Comparison of ENCODE assay signal across 8 mouse cellular contexts in the genomic region with DNA sequence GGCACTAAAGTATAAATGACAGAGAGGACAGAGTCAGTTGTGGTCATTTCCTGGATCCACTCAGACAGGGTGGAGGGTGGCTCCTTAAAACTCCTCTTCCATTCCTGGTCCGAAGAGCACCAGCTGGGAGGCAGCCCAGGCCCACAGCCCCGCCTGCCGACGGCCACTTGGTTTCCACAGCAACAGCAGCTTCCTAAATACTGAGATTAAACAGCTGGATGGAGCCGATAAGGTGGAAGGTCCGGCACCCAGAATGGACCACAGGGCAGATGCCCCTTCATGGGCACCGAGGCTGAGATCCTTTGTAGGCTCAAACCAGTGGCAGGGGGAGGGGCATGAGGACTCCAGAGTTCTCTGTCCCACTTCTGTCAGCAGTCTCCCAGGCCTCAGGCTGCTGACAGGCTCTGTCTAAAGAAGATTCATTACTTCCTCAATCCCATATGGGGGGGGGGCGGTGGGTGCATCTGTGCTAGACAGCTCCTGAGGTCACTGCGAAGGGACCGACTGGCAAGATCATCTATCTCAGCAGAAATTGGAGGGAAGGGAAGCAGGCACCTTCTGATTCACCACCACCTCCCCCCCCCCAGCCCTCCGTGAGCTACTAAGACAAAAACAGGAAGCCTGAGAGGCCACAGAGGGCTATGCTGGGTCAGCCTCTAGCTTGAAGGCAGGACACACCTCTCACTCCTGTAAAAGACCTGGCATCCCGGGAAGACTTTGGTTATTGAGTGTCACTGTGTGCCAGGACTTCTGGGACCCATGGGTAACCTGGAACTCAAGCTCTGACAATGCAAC. TPM values are rescaled to one million over a fixed set of nuclear protein-coding genes. Genes with fewer than 3 reads are reported as not detected.
A peak's percentile ranks its signal among the peaks of the same experiment; 100 is the strongest.
DNase-seq lines count a peak whose midpoint lies in the region; ATAC-seq and TF ChIP-seq lines count a peak whose summit lies in the region.

No protein-coding gene starts in this region.

- no peak overlapping the region for H3K4me2 ChIP-seq in forebrain, postnatal 0 days (ENCODE audit: low read depth)
- no peak overlapping the region for H3K4me2 ChIP-seq in forebrain, embryonic 11.5 days (ENCODE audit: low read depth, low read length, severe bottlenecking)
- peak overlapping the region; percentile 27; the same call in 1 of the 2 replicates for H3K4me2 ChIP-seq in heart, embryonic 15.5 days
- peak overlapping the region; percentile 50 for H3K4me2 ChIP-seq in kidney, embryonic 15.5 days

- H3K4me3 ChIP-seq in forebrain, postnatal 0 days (ENCODE audit: low read depth, low read length) = no peak overlapping the region
- H3K4me3 ChIP-seq in forebrain, embryonic 11.5 days (ENCODE audit: low read depth, low read length) = no peak overlapping the region
- no peak overlapping the region for H3K4me3 ChIP-seq in heart, embryonic 15.5 days
- peak overlapping the region; percentile 14; the same call in 1 of the 2 replicates for H3K4me3 ChIP-seq in kidney, embryonic 15.5 days (replicated peaks)

- no peak for TF ChIP-seq CTCF in forebrain, postnatal 0 days (IDR thresholded peaks at IDR 0.05; ENCODE audit: low read depth)

- peak; percentile 23; the same call in 1 of the 2 replicates for ATAC-seq in forebrain, postnatal 0 days
- no peak for ATAC-seq in forebrain, embryonic 11.5 days (replicated peaks; ENCODE audit: low FRiP score)
- ATAC-seq in heart, embryonic 15.5 days (replicated peaks; ENCODE audit: insufficient number of reproducible peaks, insufficient read depth, low FRiP score, low read depth) = no peak
- ATAC-seq in kidney, embryonic 15.5 days (replicated peaks; ENCODE audit: low FRiP score) = peak; percentile 88

- 42% methylated on average over 12 of the region's 12 CpGs for WGBS in forebrain, postnatal 0 days
- 48% methylated on average over 12 of the region's 12 CpGs for WGBS in forebrain, embryonic 11.5 days
- WGBS in heart, embryonic 15.5 days = 14% methylated on average over 12 of the region's 12 CpGs
- 3% methylated on average over 12 of the region's 12 CpGs for WGBS in kidney, embryonic 15.5 days

- no peaks in the 10 kb centered on the region for H3K36me3 ChIP-seq in forebrain, postnatal 0 days (ENCODE audit: insufficient read depth)
- H3K36me3 ChIP-seq in forebrain, embryonic 11.5 days (ENCODE audit: control insufficient read depth, insufficient read depth, low read length) = no peaks in the 10 kb centered on the region
- no peaks in the 10 kb centered on the region for H3K36me3 ChIP-seq in heart, embryonic 15.5 days
- no peaks in the 10 kb centered on the region for H3K36me3 ChIP-seq in kidney, embryonic 15.5 days

- H3K9me3 ChIP-seq in forebrain, postnatal 0 days (ENCODE audit: low read length) = no peaks in the 10 kb centered on the region
- no peaks in the 10 kb centered on the region for H3K9me3 ChIP-seq in forebrain, embryonic 11.5 days (ENCODE audit: control insufficient read depth, low read length)
- no peaks in the 10 kb centered on the region for H3K9me3 ChIP-seq in heart, embryonic 15.5 days (replicated peaks)
- H3K9me3 ChIP-seq in kidney, embryonic 15.5 days (replicated peaks) = no peaks in the 10 kb centered on the region

- no peaks in the 10 kb centered on the region for H3K27me3 ChIP-seq in forebrain, postnatal 0 days (ENCODE audit: insufficient read depth, low read length)
- H3K27me3 ChIP-seq in forebrain, embryonic 11.5 days (ENCODE audit: control insufficient read depth, insufficient read depth, low read length) = no peaks in the 10 kb centered on the region
- 0 out of 2 replicates have a peak, but pooled peaks cover 4% of the 10 kb centered on the region for H3K27me3 ChIP-seq in heart, embryonic 15.5 days
- H3K27me3 ChIP-seq in kidney, embryonic 15.5 days = no peaks in the 10 kb centered on the region

- no peak overlapping the region for H3K27ac ChIP-seq in forebrain, postnatal 0 days (ENCODE audit: low read depth, low read length)
- no peak overlapping the region for H3K27ac ChIP-seq in forebrain, embryonic 11.5 days (ENCODE audit: low read depth, low read length)
- no peak overlapping the region for H3K27ac ChIP-seq in heart, embryonic 15.5 days
- peak overlapping the region; percentile 77 for H3K27ac ChIP-seq in kidney, embryonic 15.5 days

- DNase-seq in forebrain, postnatal 0 days = no peak
- DNase-seq in forebrain, embryonic 11.5 days (ENCODE audit: low spot score) = no peak
- DNase-seq in adrenal gland, postnatal 36 days = peak; percentile 22 to 57
- peak; percentile 80 for DNase-seq in lung, postnatal 10 days
- DNase-seq in retina, postnatal 1 day = peak; percentile 72
- DNase-seq in cerebellum, adult 9-10 months = no peak

- H3K9ac ChIP-seq in forebrain, postnatal 0 days = no peak overlapping the region
- H3K9ac ChIP-seq in forebrain, embryonic 11.5 days (ENCODE audit: low read length) = no peak overlapping the region
- no peak overlapping the region for H3K9ac ChIP-seq in heart, embryonic 15.5 days
- H3K9ac ChIP-seq in kidney, embryonic 15.5 days = no peak overlapping the region

- no peaks in the 10 kb centered on the region for H3K4me1 ChIP-seq in forebrain, postnatal 0 days (ENCODE audit: insufficient read depth)
- peaks cover 5% of the 10 kb centered on the region; the same call in 1 of the 2 replicates for H3K4me1 ChIP-seq in forebrain, embryonic 11.5 days (replicated peaks; ENCODE audit: control insufficient read depth, insufficient read depth, low read length)
- peaks cover 12% of the 10 kb centered on the region for H3K4me1 ChIP-seq in heart, embryonic 15.5 days (replicated peaks)
- peaks cover 29% of the 10 kb centered on the region for H3K4me1 ChIP-seq in kidney, embryonic 15.5 days

RNA-seq across cellular contexts. Expression of gene Abcc3, which starts 6.6 kb away (rescaled TPM):
- total RNA-seq in forebrain, postnatal 0 days (2014; rRNA removed) = 1.1 and 1.6 TPM in 2 replicates
- polyA plus RNA-seq in forebrain, postnatal 0 days (2015; fragmentation: Nextera tagmentation; extraction: Ambion mirVana) = 0.97 and 0.98 TPM in 2 replicates
- 0.49 and 0.57 TPM in 2 replicates for polyA plus RNA-seq in forebrain, embryonic 11.5 days (2014; fragmentation: Nextera tagmentation; extraction: Ambion mirVana)
- total RNA-seq in adrenal gland, postnatal 36 days (2021) = 1 to 10 TPM; 3.8 to 7.4 TPM
- 1.1 and 1.7 TPM in 2 replicates for polyA plus RNA-seq in heart, embryonic 15.5 days (2015; fragmentation: Nextera tagmentation; extraction: Ambion mirVana)
- 3.4 and 6.0 TPM in 2 replicates for polyA plus RNA-seq in kidney, embryonic 15.5 days (2015; fragmentation: Nextera tagmentation; extraction: Ambion mirVana)

RNA-seq across cellular contexts. Expression of gene Ankrd40, which starts 58.4 kb away (rescaled TPM):
- total RNA-seq in forebrain, postnatal 0 days (2014; rRNA removed) = 45.5 and 51.8 TPM in 2 replicates
- 13.7 and 15.0 TPM in 2 replicates for polyA plus RNA-seq in forebrain, postnatal 0 days (2015; fragmentation: Nextera tagmentation; extraction: Ambion mirVana)
- 24.1 and 25.8 TPM in 2 replicates for polyA plus RNA-seq in forebrain, embryonic 11.5 days (2014; fragmentation: Nextera tagmentation; extraction: Ambion mirVana)
- total RNA-seq in adrenal gland, postnatal 36 days (2021) = 100 to 1,000 TPM; 132 to 151 TPM
- polyA plus RNA-seq in heart, embryonic 15.5 days (2015; fragmentation: Nextera tagmentation; extraction: Ambion mirVana) = 52.3 and 52.5 TPM in 2 replicates
- polyA plus RNA-seq in kidney, embryonic 15.5 days (2015; fragmentation: Nextera tagmentation; extraction: Ambion mirVana) = 14.8 and 15.4 TPM in 2 replicates

Comparison
In these comparisons a context has a peak if more than half of its experiments do, and no peak if none do; other contexts are left out.
1. ATAC-seq: peak in forebrain, postnatal 0 days (single experiment) and kidney, embryonic 15.5 days (single experiment); none in forebrain, embryonic 11.5 days (single experiment) and heart, embryonic 15.5 days (single experiment).
2. DNase-seq: peak in adrenal gland, postnatal 36 days (2 of 2), lung, postnatal 10 days (single experiment) and retina, postnatal 1 day (single experiment); none in forebrain, postnatal 0 days (single experiment), forebrain, embryonic 11.5 days (single experiment) and cerebellum, adult 9-10 months (single experiment).
3. H3K4me2 ChIP-seq: peak in heart, embryonic 15.5 days (single experiment) and kidney, embryonic 15.5 days (single experiment); none in forebrain, postnatal 0 days (single experiment) and forebrain, embryonic 11.5 days (single experiment).